ENCODE assay signal across 26 mouse cellular contexts in the genomic region with DNA sequence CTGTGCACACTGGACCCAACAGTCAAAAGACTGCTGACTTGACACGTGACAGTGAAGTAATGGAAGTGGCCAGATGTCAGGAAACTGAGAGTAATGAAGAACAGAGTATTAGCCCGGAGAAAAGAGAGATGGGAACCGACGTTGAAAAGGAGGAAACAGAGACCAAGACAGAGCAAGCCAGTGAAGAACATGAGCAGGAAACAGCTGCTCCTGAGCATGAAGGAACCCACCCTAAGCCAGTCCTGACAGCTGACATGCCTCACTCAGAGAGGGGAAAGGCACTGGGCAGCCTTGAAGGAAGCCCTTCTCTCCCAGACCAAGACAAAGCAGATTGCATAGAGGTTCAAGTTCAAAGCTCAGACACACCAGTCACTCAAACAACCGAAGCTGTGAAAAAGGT. TPM values are rescaled to one million over a fixed set of nuclear protein-coding genes. Genes with fewer than 3 reads are reported as not detected.
DNase-seq lines count a peak whose midpoint lies in the region; ATAC-seq and TF ChIP-seq lines count a peak whose summit lies in the region.
"Had no signal": no experiment of that assay in that cellular context is flagged by ENCODE, and none has a peak within 500 bp of the region (broad histone marks: within the 10 kb centered on the region; RNA-seq: fewer than 3 reads in every experiment).

No protein-coding gene starts in this region.

- H3K79me2 ChIP-seq in myocyte (ENCODE audit: control insufficient read depth, insufficient read depth): no peaks in the 10 kb centered on the region

- DNase-seq in forebrain, embryonic 11.5 days (ENCODE audit: low spot score): peak; percentile 16
- peak; percentile 21 for DNase-seq in CD4-positive helper T cell, adult 2 months (ENCODE audit: low read depth, low spot score)
- no peak for DNase-seq in cerebellum, adult 18-20 months
- no peak for DNase-seq in spleen, adult 12 weeks (ENCODE audit: low spot score)
- DNase-seq: adrenal gland, postnatal 25 days; cerebellum, postnatal 14 days; heart, adult 2 months; kidney, adult 9 months; kidney, postnatal 36 days; liver; lung, postnatal 36 days; right cerebral cortex, adult 18-20 months; right cerebral cortex, postnatal 4 days had no signal

- 83% methylated on average over 5 of the region's 5 CpGs for WGBS in forebrain, embryonic 11.5 days
- 87% methylated on average over 5 of the region's 5 CpGs for WGBS in forebrain, embryonic 15.5 days

- no peaks in the 10 kb centered on the region for H3K27me3 ChIP-seq in forebrain, embryonic 11.5 days (ENCODE audit: control insufficient read depth, insufficient read depth, low read length)
- H3K27me3 ChIP-seq in forebrain, embryonic 15.5 days: no peaks in the 10 kb centered on the region
- H3K27me3 ChIP-seq in myocyte (ENCODE audit: control insufficient read depth, insufficient read depth, insufficient read length): no peaks in the 10 kb centered on the region
- H3K27me3 ChIP-seq: embryonic facial prominence, embryonic 12.5 days; forebrain, embryonic 13.5 days; intestine, embryonic 15.5 days; liver, embryonic 15.5 days; lung, embryonic 15.5 days; neural tube, embryonic 15.5 days; stomach, embryonic 15.5 days had no signal

- H3K9ac ChIP-seq in forebrain, embryonic 11.5 days (ENCODE audit: low read length): no peak overlapping the region
- H3K9ac ChIP-seq in forebrain, embryonic 15.5 days (replicated peaks): no peak overlapping the region
- H3K9ac ChIP-seq: embryonic facial prominence, embryonic 12.5 days; forebrain, embryonic 13.5 days; hindbrain, embryonic 14.5 days; intestine, embryonic 15.5 days; liver, embryonic 15.5 days; lung, embryonic 15.5 days; neural tube, embryonic 15.5 days; stomach, embryonic 15.5 days had no signal

- no peak for TF ChIP-seq POLR2A in myocyte (IDR thresholded peaks at IDR 0.05; ENCODE audit: insufficient read length, low read depth)

- no peak overlapping the region for H3ac ChIP-seq in myocyte (ENCODE audit: control insufficient read depth, insufficient read length)

- ATAC-seq in forebrain, embryonic 11.5 days (replicated peaks; ENCODE audit: low FRiP score): no peak
- no peak for ATAC-seq in forebrain, embryonic 15.5 days (replicated peaks)
- peak; percentile 17 to 27; a peak in 1 of 4 replicates for ATAC-seq in hematopoietic stem cell, adult 5-6 weeks (replicated peaks in 1 of 2; ENCODE audit: insufficient read depth in 1 of 2, low FRiP score in 2 of 2, low TSS enrichment in 1 of 2, low read depth in 1 of 2, poor library complexity in 2 of 2, severe bottlenecking in 2 of 2)
- ATAC-seq: forebrain, embryonic 13.5 days; intestine, embryonic 15.5 days; midbrain, embryonic 16.5 days had no signal

- no peak overlapping the region for H3K27ac ChIP-seq in forebrain, embryonic 11.5 days (ENCODE audit: low read depth, low read length)
- no peak overlapping the region for H3K27ac ChIP-seq in forebrain, embryonic 15.5 days (replicated peaks)
- H3K27ac ChIP-seq: embryonic facial prominence, embryonic 12.5 days; forebrain, embryonic 13.5 days; heart, adult 2 months; hindbrain, embryonic 14.5 days; intestine, embryonic 15.5 days; liver, embryonic 15.5 days; lung, embryonic 15.5 days; midbrain, embryonic 10.5 days; neural tube, embryonic 15.5 days; stomach, embryonic 15.5 days had no signal

- no peak overlapping the region for H3K4me2 ChIP-seq in forebrain, embryonic 11.5 days (ENCODE audit: low read depth, low read length, severe bottlenecking)
- no peak overlapping the region for H3K4me2 ChIP-seq in forebrain, embryonic 15.5 days (replicated peaks)
- H3K4me2 ChIP-seq in myocyte (ENCODE audit: low read depth): no peak overlapping the region
- H3K4me2 ChIP-seq: embryonic facial prominence, embryonic 12.5 days; forebrain, embryonic 13.5 days; hindbrain, embryonic 14.5 days; intestine, embryonic 15.5 days; liver, embryonic 15.5 days; lung, embryonic 15.5 days; neural tube, embryonic 15.5 days; stomach, embryonic 15.5 days had no signal

- no peaks in the 10 kb centered on the region for H3K9me3 ChIP-seq in forebrain, embryonic 11.5 days (ENCODE audit: control insufficient read depth, low read length)
- no peaks in the 10 kb centered on the region for H3K9me3 ChIP-seq in forebrain, embryonic 15.5 days
- H3K9me3 ChIP-seq: embryonic facial prominence, embryonic 12.5 days; forebrain, embryonic 13.5 days; intestine, embryonic 15.5 days; liver, embryonic 15.5 days; lung, embryonic 15.5 days; midbrain, embryonic 10.5 days; neural tube, embryonic 15.5 days; stomach, embryonic 15.5 days had no signal

- no peaks in the 10 kb centered on the region for H3K36me3 ChIP-seq in forebrain, embryonic 11.5 days (ENCODE audit: control insufficient read depth, insufficient read depth, low read length)
- no peaks in the 10 kb centered on the region; the same call in 1 of the 2 replicates for H3K36me3 ChIP-seq in forebrain, embryonic 15.5 days
- H3K36me3 ChIP-seq in myocyte (ENCODE audit: control insufficient read depth, insufficient read depth): no peaks in the 10 kb centered on the region

- no peaks in the 10 kb centered on the region for H3K4me1 ChIP-seq in forebrain, embryonic 11.5 days (replicated peaks; ENCODE audit: control insufficient read depth, insufficient read depth, low read length)
- H3K4me1 ChIP-seq in forebrain, embryonic 15.5 days: no peaks in the 10 kb centered on the region
- H3K4me1 ChIP-seq: embryonic facial prominence, embryonic 12.5 days; forebrain, embryonic 13.5 days; intestine, embryonic 15.5 days; liver, embryonic 15.5 days; lung, embryonic 15.5 days; midbrain, embryonic 10.5 days; neural tube, embryonic 15.5 days; stomach, embryonic 15.5 days had no signal

- H3K4me3 ChIP-seq in forebrain, embryonic 11.5 days (ENCODE audit: low read depth, low read length): no peak overlapping the region
- H3K4me3 ChIP-seq in forebrain, embryonic 15.5 days: no peak overlapping the region
- H3K4me3 ChIP-seq in myocyte: no peak overlapping the region
- H3K4me3 ChIP-seq: embryonic facial prominence, embryonic 12.5 days; forebrain, embryonic 13.5 days; heart, adult 2 months; intestine, embryonic 15.5 days; liver, embryonic 15.5 days; lung, embryonic 15.5 days; midbrain, embryonic 10.5 days; neural tube, embryonic 15.5 days; stomach, embryonic 15.5 days had no signal

TF ChIP-seq in myocyte, 11 proteins besides CTCF, POLR2A, EP300 and RAD21:
- TF ChIP-seq TCF12 (IDR thresholded peaks at IDR 0.05; ENCODE audit: insufficient read depth, poor library complexity, severe bottlenecking) (no peak), CEBPB (IDR thresholded peaks at IDR 0.05; ENCODE audit: insufficient read depth, poor library complexity, severe bottlenecking) (no peak), MAX (IDR thresholded peaks at IDR 0.05; ENCODE audit: low read depth) (no peak), MYOD1 (IDR thresholded peaks at IDR 0.05; ENCODE audit: control insufficient read depth in 1 of 3, insufficient read length in 2 of 3, low read depth in 2 of 3) (peak in 2 of 3 experiments; percentile 11 to 36), USF1 (IDR thresholded peaks at IDR 0.05; ENCODE audit: low read depth) (no peak), MYOG (IDR thresholded peaks at IDR 0.05; ENCODE audit: control insufficient read depth in 1 of 3, insufficient read depth in 1 of 3, insufficient read length in 2 of 3, low read depth in 2 of 3) (no peak)

RNA-seq across cellular contexts. Expression of gene Zbtb2, which starts 31.3 kb away (rescaled TPM):
- polyA plus RNA-seq in forebrain, embryonic 11.5 days (2014; fragmentation: Nextera tagmentation; extraction: Ambion mirVana): 21.2 and 21.8 TPM in 2 replicates
- polyA plus RNA-seq in forebrain, embryonic 15.5 days (2015; fragmentation: Nextera tagmentation; extraction: Ambion mirVana): 17.8 and 18.4 TPM in 2 replicates
- total RNA-seq in hematopoietic stem cell, adult 5-6 weeks (2017): 13.9 and 15.9 TPM in 2 replicates
- polyA plus RNA-seq in myocyte (2012; fragmentation: generic; extraction: Trizol): 3.8 TPM

Comparison
In these comparisons a context has a peak if more than half of its experiments do, and no peak if none do; other contexts are left out.
1. ATAC-seq: peak in hematopoietic stem cell, adult 5-6 weeks (2 of 2); none in forebrain, embryonic 11.5 days (single experiment) and forebrain, embryonic 15.5 days (single experiment).
2. DNase-seq: peak in forebrain, embryonic 11.5 days (single experiment) and CD4-positive helper T cell, adult 2 months (single experiment); none in cerebellum, adult 18-20 months (0 of 2) and spleen, adult 12 weeks (single experiment).